Mouse (Mus musculus): ENCODE data around the gene Rbp4. TPM values are rescaled to one million over a fixed set of nuclear protein-coding genes. Genes with fewer than 3 reads are reported as not detected.

Rbp4 gene
- not detected for polyA plus RNA-seq (2017; shearing (Covaris generic))

DNA sequence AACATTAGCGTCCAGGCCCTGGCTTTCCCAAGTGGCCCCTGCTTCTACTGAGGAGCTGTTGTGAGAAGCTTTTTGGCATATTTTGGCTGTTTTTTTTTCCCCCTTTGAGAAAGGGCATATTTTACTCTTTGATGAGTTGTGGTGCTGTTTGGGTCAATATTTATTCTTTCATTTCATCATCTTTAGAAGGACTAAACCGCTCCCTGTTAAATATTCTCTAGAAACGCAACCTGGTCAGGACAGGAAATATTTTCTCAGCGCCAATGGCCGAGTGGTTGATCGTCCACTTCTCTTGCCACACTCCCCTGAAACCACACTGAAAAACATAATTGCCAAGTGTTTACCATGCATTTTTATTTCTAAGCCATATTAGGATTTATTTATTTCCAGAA is at the start of gene Rbp4:
Gene Rbp4, minus strand, starts transcription at position 63 of the 392 bp plus-strand sequence.

DNA sequence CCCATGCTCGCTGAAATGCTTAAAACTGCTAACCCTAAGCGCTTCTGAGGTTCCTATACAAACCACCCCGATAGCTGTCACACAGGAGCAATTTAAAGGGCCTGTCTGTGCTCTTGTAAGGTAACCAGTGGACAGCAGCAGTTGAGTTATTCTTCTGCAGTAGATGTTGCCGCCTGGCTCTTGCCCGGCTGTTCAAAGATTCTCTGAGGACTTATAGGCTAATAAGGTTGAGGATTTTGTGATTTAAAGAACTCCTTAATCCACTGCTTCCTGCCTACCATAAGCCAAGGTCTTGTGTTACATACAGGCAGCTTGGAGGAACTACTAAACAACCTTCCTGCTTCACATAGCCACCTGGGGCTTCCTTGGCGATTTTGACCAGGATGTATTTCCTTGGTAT is 7.4 kb upstream of the Rbp4 start, which contains the start of gene Pde6c:
Gene Pde6c, plus strand, starts transcription at position 301 of the 400 bp plus-strand sequence.

DNA sequence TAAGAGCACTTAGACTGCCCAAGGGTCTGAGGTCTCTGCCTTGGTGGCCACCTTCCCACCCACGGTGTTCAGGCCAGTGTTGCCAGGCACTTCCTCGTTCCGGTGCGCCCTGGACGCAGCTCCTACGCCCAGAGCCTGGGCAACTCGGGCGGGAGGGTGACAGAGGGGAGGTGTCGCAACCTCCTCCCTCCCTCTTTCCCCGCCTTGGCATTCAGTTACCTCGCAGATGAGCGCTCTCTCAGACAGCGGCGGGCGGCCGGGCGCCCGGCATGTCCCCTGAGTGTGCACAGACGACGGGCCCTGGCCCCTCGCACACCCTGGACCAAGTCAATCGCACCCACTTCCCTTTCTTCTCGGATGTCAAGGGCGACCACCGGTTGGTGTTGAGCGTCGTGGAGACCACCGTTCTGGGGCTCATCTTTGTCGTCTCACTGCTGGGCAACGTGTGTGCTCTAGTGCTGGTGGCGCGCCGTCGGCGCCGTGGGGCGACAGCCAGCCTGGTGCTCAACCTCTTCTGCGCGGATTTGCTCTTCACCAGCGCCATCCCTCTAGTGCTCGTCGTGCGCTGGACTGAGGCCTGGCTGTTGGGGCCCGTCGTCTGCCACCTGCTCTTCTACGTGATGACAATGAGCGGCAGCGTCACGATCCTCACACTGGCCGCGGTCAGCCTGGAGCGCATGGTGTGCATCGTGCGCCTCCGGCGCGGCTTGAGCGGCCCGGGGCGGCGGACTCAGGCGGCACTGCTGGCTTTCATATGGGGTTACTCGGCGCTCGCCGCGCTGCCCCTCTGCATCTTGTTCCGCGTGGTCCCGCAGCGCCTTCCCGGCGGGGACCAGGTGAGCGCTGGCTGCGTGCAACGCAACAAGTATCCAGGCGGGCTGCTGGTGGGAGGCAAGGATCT is 28.0 kb downstream of the Rbp4 start, which contains the start of gene Ffar4:
Gene Ffar4, plus strand, starts transcription at position 214 of the 901 bp plus-strand sequence.

Other genes starting within 250 kb of the Rbp4 start
- gene Myof, start 81.7 kb downstream of the Rbp4 start, polyA plus RNA-seq (2017; shearing (Covaris generic)) = under 1 TPM in 1 of 2 experiments, not detected in 1; 0.59 TPM
- gene Cep55, start 70.3 kb downstream of the Rbp4 start, polyA plus RNA-seq (2017; shearing (Covaris generic)) = 1 to 10 TPM; 5.9 to 7.6 TPM
- gene Ffar4, start 28.2 kb downstream of the Rbp4 start, polyA plus RNA-seq (2017; shearing (Covaris generic)) = not detected
- gene Pde6c, start 7.5 kb upstream of the Rbp4 start, polyA plus RNA-seq (2017; shearing (Covaris generic)) = under 1 TPM in 1 of 2 experiments, not detected in 1; 0.06 TPM
- gene Fra10ac1, start 98.9 kb upstream of the Rbp4 start, polyA plus RNA-seq (2017; shearing (Covaris generic)) = 10 to 100 TPM; 27.3 to 37.2 TPM
- gene Lgi1, start 139.3 kb upstream of the Rbp4 start, polyA plus RNA-seq (2017; shearing (Covaris generic)) = under 1 TPM in 1 of 2 experiments, not detected in 1; 0.63 TPM

Measured in activated CD4-positive, CD25-positive, alpha-beta regulatory T cell (primary cell).